Mouse (Mus musculus) olfactory bulb, adult 2 months (tissue): ENCODE measurements around the gene Cdyl. TPM values are rescaled to one million over a fixed set of nuclear protein-coding genes. Genes with fewer than 3 reads are reported as not detected.

Experiments used
- H3K27ac ChIP-seq: fragments of 200-500 bp; 2 replicates; pipeline ENCODE4 v1.5.1; 2012; ENCODE audit warnings: low read depth, low read length; ENCODE audit not compliant: insufficient read depth
- H3K4me1 ChIP-seq: fragments of 200-500 bp; 2 replicates; pipeline ENCODE4 v1.6.1; 2012; ENCODE audit warnings: low read length; ENCODE audit not compliant: control insufficient read depth, insufficient read depth
- H3K4me3 ChIP-seq: fragments of 200-500 bp; 2 replicates; pipeline ENCODE4 v1.5.1; 2012; ENCODE audit warnings: mild to moderate bottlenecking, low read depth, low read length, moderate library complexity; ENCODE audit not compliant: insufficient read depth
- CTCF ChIP-seq: fragments of 200-500 bp; IDR thresholded peaks from 2 replicates; pipeline ENCODE4 v1.5.1; 2012; ENCODE audit warnings: low read depth, mild to moderate bottlenecking, low read length, moderate library complexity; ENCODE audit not compliant: insufficient read depth
- POLR2A ChIP-seq: fragments of 200-500 bp; IDR thresholded peaks from 2 replicates; pipeline ENCODE4 v1.6.1; 2012; ENCODE audit warnings: mild to moderate bottlenecking, low read depth, low read length, moderate library complexity; ENCODE audit not compliant: insufficient read depth
- WGBS: fragments of 180-500 bp; shearing (Covaris S2); methylation state at CpG from one replicate; pipeline ENCODE4 v1.1.7; 2018; 5-methylcytosine and 5-hydroxymethylcytosine counted together
- polyA plus RNA-seq: library from polyadenylated mRNA; stranded (reverse); fragments of >200 nt; gene quantifications from 2 replicates; pipeline ENCODE4 v1.2.4, GENCODE M21; 2012; ENCODE audit warnings: low replicate concordance; ENCODE audit not compliant: missing spikeins, insufficient read depth, insufficient read length

The Cdyl gene
- polyA plus RNA-seq, 1 experiment, result not detected

GRCm38 (mm10) chr13:35811361-35812190 is 151.9 kb downstream of the Cdyl start:
- H3K4me1 ChIP-seq, result peaks cover 18% of the 10 kb centered on the region
- no peak for TF ChIP-seq CTCF
- no peak for TF ChIP-seq POLR2A
- WGBS, result 63% methylated on average over 11 of the region's 11 CpGs
- H3K27ac ChIP-seq, result no peak overlapping the region
- no peak overlapping the region for H3K4me3 ChIP-seq

GRCm38 (mm10) chr13:35812191-35812440 is 152.5 kb downstream of the Cdyl start:
- no peak overlapping the region for H3K4me3 ChIP-seq
- H3K27ac ChIP-seq, result no peak overlapping the region
- WGBS, result 32% methylated on average over 6 of the region's 6 CpGs
- TF ChIP-seq POLR2A, result no peak
- no peak for TF ChIP-seq CTCF
- peaks cover 18% of the 10 kb centered on the region for H3K4me1 ChIP-seq

- H3K27ac ChIP-seq, result no peak overlapping the region
- WGBS, result 89% methylated on average over 7 of the region's 7 CpGs
Observed at GRCm38 (mm10) chr13:35813348-35814127, 153.9 kb downstream of the Cdyl start.

GRCm38 (mm10) chr13:35815205-35815726 is 155.6 kb downstream of the Cdyl start:
- whole genome bisulfite sequencing, result 93% methylated on average over 8 of the region's 8 CpGs
- no peak overlapping the region for H3K27ac ChIP-seq
- H3K4me1 ChIP-seq, result peaks cover 16% of the 10 kb centered on the region
- H3K4me3 ChIP-seq, result no peak overlapping the region
- TF ChIP-seq CTCF (no peak), POLR2A (no peak)

More at GRCm38 (mm10) chr13:35813348-35814127, 153.9 kb downstream of the Cdyl start:
- TF ChIP-seq CTCF, result no peak
- TF ChIP-seq POLR2A, result no peak
- Histone ChIP-seq H3K4me1 (peaks cover 16% of the 10 kb centered on the region), H3K4me3 (no peak overlapping the region)

GRCm38 (mm10) chr13:35815782-35816368 is 156.2 kb downstream of the Cdyl start:
- H3K4me3 ChIP-seq, result no peak overlapping the region
- H3K4me1 ChIP-seq, result peaks cover 16% of the 10 kb centered on the region
- no peak overlapping the region for H3K27ac ChIP-seq
- WGBS, result 65% methylated on average over 16 of the region's 16 CpGs
- TF ChIP-seq CTCF (no peak), POLR2A (no peak)

GRCm38 (mm10) chr13:35817626-35818025 is 158.0 kb downstream of the Cdyl start:
- peaks cover 8% of the 10 kb centered on the region; the same call in 1 of the 2 replicates for H3K4me1 ChIP-seq
- no peak overlapping the region for H3K27ac ChIP-seq
- 90% methylated on average over 3 of the region's 3 CpGs for WGBS
- H3K4me3 ChIP-seq, result no peak overlapping the region
- TF ChIP-seq CTCF (no peak), POLR2A (no peak)

GRCm38 (mm10) chr13:35818060-35818459 is 158.4 kb downstream of the Cdyl start:
- 94% methylated on average over 4 of the region's 4 CpGs for WGBS
- no peak overlapping the region for H3K27ac ChIP-seq
- H3K4me3 ChIP-seq, result no peak overlapping the region
- peaks cover 7% of the 10 kb centered on the region; the same call in 1 of the 2 replicates for H3K4me1 ChIP-seq
- no peak for TF ChIP-seq POLR2A
- TF ChIP-seq CTCF, result no peak

GRCm38 (mm10) chr13:35821821-35822454 is 162.3 kb downstream of the Cdyl start:
- Histone ChIP-seq H3K27ac (no peak overlapping the region), H3K4me3 (no peak overlapping the region), H3K4me1 (no peaks in the 10 kb centered on the region)
- WGBS, result 83% methylated on average over 10 of the region's 10 CpGs
- TF ChIP-seq CTCF, result no peak
- TF ChIP-seq POLR2A, result no peak
